Mouse (Mus musculus): ENCODE measurements at regions not wholly inside any gene's neighbourhood (a gene's known extent, or its start where the extent isn't known, plus 50 kb on each side); places are given as distances from the start of the nearest gene placed in this dataset.

DNA sequence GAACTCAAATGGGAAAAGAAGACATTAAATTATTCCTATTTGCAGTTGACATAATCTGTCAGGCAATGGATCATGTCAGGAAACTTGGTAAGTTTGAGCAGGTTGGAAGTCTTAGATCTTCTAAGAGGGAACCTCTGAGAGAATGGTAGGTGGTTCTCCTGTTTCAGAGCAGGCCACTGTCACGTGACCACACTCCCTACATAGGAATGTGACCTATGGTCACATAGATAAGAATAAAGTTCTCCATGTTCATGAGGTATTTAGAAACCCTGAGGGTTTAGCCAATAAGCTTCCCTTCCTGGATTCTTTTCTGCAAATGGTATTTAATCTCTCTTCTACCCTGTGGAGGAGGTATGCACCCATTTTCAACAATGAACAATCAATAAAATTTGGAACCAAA, 497.1 kb downstream of the Trib2 start:
- H3K4me1 ChIP-seq (ENCODE audit: control insufficient read depth, insufficient read depth, low read length), result no peaks in the 10 kb centered on the region
- 75% methylated on average over 1 of the region's 1 CpGs for WGBS
- TF ChIP-seq CTCF (IDR thresholded peaks at IDR 0.05; ENCODE audit: insufficient read depth, low read depth, low read length), result no peak
- no peak for TF ChIP-seq POLR2A (IDR thresholded peaks at IDR 0.05; ENCODE audit: insufficient read depth, low read depth, low read length)
- no peak overlapping the region for H3K4me3 ChIP-seq (ENCODE audit: insufficient read depth, low read depth, low read length)
- no peak overlapping the region for H3K27ac ChIP-seq (ENCODE audit: insufficient read depth, low read depth, low read length)

DNA sequence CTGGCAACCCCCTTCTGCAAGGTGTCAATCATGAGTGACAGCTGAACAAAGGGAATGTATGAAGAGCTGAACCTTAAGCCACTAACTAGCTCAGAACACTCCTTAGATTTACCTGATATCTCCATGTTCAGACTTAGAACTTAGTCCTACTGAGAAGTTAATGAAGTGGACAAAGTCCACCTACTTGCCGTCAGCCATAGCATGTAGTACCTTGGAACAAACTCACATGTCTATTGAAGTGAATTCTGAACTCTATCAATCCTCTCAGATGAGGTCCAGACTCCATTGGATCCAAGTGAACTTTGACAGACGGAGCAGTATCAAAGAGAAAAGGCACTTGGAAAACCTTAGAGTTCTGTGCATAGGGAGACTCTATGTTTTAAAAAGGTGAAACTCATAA, 521.8 kb downstream of the Trib2 start:
- no peak overlapping the region for H3K4me3 ChIP-seq (ENCODE audit: insufficient read depth, low read depth, low read length)
- H3K27ac ChIP-seq (ENCODE audit: insufficient read depth, low read depth, low read length), result no peak overlapping the region
- H3K4me1 ChIP-seq (ENCODE audit: control insufficient read depth, insufficient read depth, low read length), result no peaks in the 10 kb centered on the region
- WGBS, result 91% methylated on average over 2 of the region's 2 CpGs
- TF ChIP-seq POLR2A (IDR thresholded peaks at IDR 0.05; ENCODE audit: insufficient read depth, low read depth, low read length), result no peak
- no peak for TF ChIP-seq CTCF (IDR thresholded peaks at IDR 0.05; ENCODE audit: insufficient read depth, low read depth, low read length)

DNA sequence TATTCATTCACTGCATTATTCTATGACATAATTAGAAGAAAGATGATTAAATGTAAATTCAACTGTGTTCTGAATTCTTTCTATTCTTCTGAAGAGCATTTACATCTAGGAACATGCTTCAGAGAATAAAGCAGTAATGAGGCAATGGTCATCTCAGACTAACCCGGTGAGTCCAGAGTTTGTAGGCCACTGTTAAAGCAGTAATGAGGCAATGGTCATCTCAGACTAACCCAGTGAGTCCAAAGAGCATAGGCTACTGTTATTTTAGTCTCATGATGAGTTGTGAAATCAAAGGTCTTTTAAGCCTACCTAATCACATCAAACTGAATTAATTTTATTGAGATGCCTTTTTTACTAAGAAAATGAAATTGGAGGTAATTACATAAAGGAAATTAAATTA, 554.6 kb downstream of the Trib2 start:
- no peak for TF ChIP-seq CTCF (IDR thresholded peaks at IDR 0.05; ENCODE audit: insufficient read depth, low read depth, low read length)
- no peak for TF ChIP-seq POLR2A (IDR thresholded peaks at IDR 0.05; ENCODE audit: insufficient read depth, low read depth, low read length)
- WGBS, result 85% methylated on average over 1 of the region's 1 CpGs
- Histone ChIP-seq H3K4me1 (ENCODE audit: control insufficient read depth, insufficient read depth, low read length) (no peaks in the 10 kb centered on the region), H3K4me3 (ENCODE audit: insufficient read depth, low read depth, low read length) (no peak overlapping the region), H3K27ac (ENCODE audit: insufficient read depth, low read depth, low read length) (no peak overlapping the region)

DNA sequence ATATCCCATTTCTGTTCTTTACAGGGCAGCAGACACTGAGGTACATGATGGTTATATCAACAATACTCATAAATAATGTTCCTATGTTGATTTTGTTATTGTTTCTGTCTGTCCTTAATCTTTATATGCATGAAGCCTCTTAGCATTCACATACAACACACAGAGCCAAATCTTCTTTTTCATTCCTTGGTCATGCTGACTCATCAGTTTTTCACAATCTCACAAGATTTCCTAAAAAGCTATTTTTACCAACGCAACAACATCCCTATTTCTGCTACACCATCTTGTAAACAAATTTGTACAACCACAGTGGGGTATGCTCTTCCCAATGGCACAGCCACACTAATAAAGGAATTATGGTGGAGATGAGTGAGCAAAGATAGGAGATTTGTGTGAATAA, 555.1 kb downstream of the Trib2 start:
- no peak overlapping the region for H3K4me3 ChIP-seq (ENCODE audit: insufficient read depth, low read depth, low read length)
- H3K27ac ChIP-seq (ENCODE audit: insufficient read depth, low read depth, low read length), result no peak overlapping the region
- WGBS, result 92% methylated on average over 1 of the region's 1 CpGs
- no peaks in the 10 kb centered on the region for H3K4me1 ChIP-seq (ENCODE audit: control insufficient read depth, insufficient read depth, low read length)
- TF ChIP-seq POLR2A (IDR thresholded peaks at IDR 0.05; ENCODE audit: insufficient read depth, low read depth, low read length), result no peak
- TF ChIP-seq CTCF (IDR thresholded peaks at IDR 0.05; ENCODE audit: insufficient read depth, low read depth, low read length), result no peak

DNA sequence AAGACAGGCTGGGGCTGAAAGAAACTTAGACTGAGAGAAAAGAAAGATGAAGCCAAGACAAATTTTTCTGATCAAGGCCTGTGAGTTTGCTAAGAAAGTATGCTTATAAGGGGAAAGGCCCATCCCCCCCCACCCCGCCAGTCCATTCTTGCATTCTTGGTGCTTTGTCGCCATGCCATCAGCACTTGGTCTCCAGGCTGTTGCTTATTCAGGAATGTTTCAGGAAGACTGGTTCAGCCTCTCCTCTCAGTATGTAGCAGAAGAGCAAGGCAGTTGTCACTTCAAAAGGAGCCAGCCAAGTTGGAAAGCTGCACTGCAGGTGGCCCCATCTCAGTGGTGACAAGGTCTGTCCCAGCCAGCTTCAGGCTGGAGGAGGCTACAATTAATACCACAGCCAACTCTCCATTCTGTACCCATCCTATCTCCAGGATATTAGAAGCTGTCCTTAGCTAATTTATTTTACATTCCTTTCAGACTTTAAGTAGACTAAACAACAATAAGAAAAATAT, 555.8 kb downstream of the Trib2 start:
- WGBS, result 85% methylated on average over 2 of the region's 2 CpGs
- Histone ChIP-seq H3K4me3 (ENCODE audit: insufficient read depth, low read depth, low read length) (no peak overlapping the region), H3K27ac (ENCODE audit: insufficient read depth, low read depth, low read length) (no peak overlapping the region), H3K4me1 (ENCODE audit: control insufficient read depth, insufficient read depth, low read length) (no peaks in the 10 kb centered on the region)
- TF ChIP-seq CTCF (IDR thresholded peaks at IDR 0.05; ENCODE audit: insufficient read depth, low read depth, low read length) (no peak), POLR2A (IDR thresholded peaks at IDR 0.05; ENCODE audit: insufficient read depth, low read depth, low read length) (no peak)

DNA sequence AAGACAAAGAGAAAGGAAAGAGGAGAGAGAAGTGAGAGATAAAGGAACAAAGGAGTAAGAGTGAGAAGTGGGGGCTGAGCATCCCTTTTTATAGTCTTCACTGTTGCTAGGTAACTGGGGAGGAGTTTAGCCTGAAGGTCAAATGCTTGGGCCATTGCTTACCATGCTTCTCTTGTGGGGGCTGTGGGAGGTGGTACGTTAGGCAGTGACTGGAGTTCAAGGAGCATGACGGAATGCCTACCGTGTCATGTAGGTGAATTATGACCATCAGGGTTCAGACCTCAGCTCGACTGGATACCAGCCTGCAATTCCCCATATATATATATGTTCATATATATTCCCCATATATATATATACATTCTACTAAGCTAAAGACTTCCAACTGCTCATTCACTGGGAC, 571.8 kb downstream of the Trib2 start:
- TF ChIP-seq CTCF (IDR thresholded peaks at IDR 0.05; ENCODE audit: insufficient read depth, low read depth, low read length), result no peak
- no peak for TF ChIP-seq POLR2A (IDR thresholded peaks at IDR 0.05; ENCODE audit: insufficient read depth, low read depth, low read length)
- WGBS, result 92% methylated on average over 4 of the region's 4 CpGs
- no peaks in the 10 kb centered on the region for H3K4me1 ChIP-seq (ENCODE audit: control insufficient read depth, insufficient read depth, low read length)
- H3K27ac ChIP-seq (ENCODE audit: insufficient read depth, low read depth, low read length), result no peak overlapping the region
- no peak overlapping the region for H3K4me3 ChIP-seq (ENCODE audit: insufficient read depth, low read depth, low read length)

DNA sequence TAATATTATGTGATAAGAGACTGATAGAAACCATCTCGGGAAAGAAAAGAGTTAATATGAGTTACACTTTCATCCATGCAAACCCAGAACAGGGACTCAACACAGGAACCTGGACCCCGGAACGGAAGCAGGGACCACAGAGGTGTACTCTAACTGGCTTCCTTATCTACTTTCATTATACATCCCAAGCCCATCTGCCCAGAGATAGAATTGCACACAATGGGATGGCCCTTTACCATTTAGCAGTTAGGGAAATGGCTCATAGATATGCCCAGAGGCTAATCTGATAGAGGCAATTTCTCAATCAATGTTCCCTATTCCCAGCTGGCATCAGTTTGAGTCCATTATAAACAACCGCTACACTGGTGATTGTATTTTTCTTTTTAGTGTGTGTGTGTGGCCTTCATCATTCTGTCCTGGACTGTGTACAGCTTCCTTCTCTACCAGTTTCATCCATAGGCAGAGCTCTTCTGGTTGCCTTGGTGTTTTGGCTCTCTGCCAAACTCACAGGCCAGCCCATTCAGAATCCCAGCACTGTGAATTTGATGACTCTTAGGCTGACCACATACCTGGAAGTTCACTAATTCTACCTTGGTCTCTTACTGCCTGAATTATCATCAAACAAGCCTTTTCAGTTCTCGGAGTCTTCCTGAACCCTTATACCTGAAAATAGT, 594.1 kb downstream of the Trib2 start:
- WGBS, result 82% methylated on average over 5 of the region's 5 CpGs
- H3K4me1 ChIP-seq (ENCODE audit: control insufficient read depth, insufficient read depth, low read length), result no peaks in the 10 kb centered on the region
- no peak overlapping the region for H3K27ac ChIP-seq (ENCODE audit: insufficient read depth, low read depth, low read length)
- no peak overlapping the region for H3K4me3 ChIP-seq (ENCODE audit: insufficient read depth, low read depth, low read length)
- TF ChIP-seq POLR2A (IDR thresholded peaks at IDR 0.05; ENCODE audit: insufficient read depth, low read depth, low read length) (no peak), CTCF (IDR thresholded peaks at IDR 0.05; ENCODE audit: insufficient read depth, low read depth, low read length) (no peak)

DNA sequence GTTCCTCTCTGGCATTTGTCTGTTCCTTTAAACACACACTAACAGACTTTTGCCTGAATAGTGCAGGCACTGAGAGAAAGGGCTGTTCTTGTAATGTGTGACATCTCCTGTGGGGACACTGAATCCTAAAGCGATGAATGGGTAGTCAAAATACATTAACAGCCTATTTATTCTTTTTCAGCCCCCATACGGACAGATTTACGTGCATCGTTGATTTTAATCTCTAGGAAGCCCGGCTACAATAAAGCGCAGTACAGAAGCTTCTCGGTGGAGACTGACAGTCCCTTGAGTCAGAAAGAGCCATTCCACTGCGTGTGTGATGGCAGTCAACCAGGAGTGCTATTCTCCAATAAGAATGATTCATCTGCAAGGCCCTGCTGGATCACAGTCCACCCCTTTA, 598.2 kb downstream of the Trib2 start:
- H3K4me3 ChIP-seq (ENCODE audit: insufficient read depth, low read depth, low read length), result no peak overlapping the region
- WGBS, result 17% methylated on average over 8 of the region's 8 CpGs
- TF ChIP-seq POLR2A (IDR thresholded peaks at IDR 0.05; ENCODE audit: insufficient read depth, low read depth, low read length) (no peak), CTCF (IDR thresholded peaks at IDR 0.05; ENCODE audit: insufficient read depth, low read depth, low read length) (no peak)
- H3K27ac ChIP-seq (ENCODE audit: insufficient read depth, low read depth, low read length), result no peak overlapping the region
- H3K4me1 ChIP-seq (ENCODE audit: control insufficient read depth, insufficient read depth, low read length), result no peaks in the 10 kb centered on the region

DNA sequence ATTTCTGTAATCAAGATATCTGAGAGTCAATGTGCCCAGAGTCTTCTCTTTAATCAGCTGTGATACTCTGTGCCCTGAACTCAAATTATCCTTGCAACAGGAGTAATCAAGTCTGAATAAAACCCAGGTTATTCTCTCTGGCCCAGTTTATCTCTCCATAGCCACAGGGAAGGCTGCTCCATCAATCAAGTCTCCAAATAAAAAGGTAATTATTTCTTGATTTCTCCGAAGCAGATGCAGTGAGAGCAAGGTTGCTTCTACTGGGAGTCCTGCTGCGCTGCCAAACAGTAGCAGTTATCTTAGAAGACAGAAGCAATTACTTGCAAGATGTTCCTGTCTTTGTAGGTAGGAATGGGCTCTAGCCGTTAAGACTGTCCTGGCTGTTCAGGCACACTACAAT, 600.5 kb downstream of the Trib2 start:
- H3K27ac ChIP-seq (ENCODE audit: insufficient read depth, low read depth, low read length), result no peak overlapping the region
- H3K4me1 ChIP-seq (ENCODE audit: control insufficient read depth, insufficient read depth, low read length), result no peaks in the 10 kb centered on the region
- TF ChIP-seq CTCF (IDR thresholded peaks at IDR 0.05; ENCODE audit: insufficient read depth, low read depth, low read length) (no peak), POLR2A (IDR thresholded peaks at IDR 0.05; ENCODE audit: insufficient read depth, low read depth, low read length) (no peak)
- no peak overlapping the region for H3K4me3 ChIP-seq (ENCODE audit: insufficient read depth, low read depth, low read length)
- WGBS, result 79% methylated on average over 3 of the region's 3 CpGs
